Mouse (Mus musculus) layer of hippocampus, adult 9-10 months (tissue): ENCODE results near the gene Acot13.
A peak's percentile ranks its signal among the peaks of the same experiment; 100 is the strongest.
"Not testable (repeated sequence)": the region's sequence is repeated elsewhere in the genome, so short reads cannot be mapped to it uniquely, and the experiment has no call there.

Experiments
- DNase-seq: peaks from one replicate; pipeline ENCODE4 v3.0.0; 2022; ENCODE audit warnings: low spot score

The Acot13 gene

DNA sequence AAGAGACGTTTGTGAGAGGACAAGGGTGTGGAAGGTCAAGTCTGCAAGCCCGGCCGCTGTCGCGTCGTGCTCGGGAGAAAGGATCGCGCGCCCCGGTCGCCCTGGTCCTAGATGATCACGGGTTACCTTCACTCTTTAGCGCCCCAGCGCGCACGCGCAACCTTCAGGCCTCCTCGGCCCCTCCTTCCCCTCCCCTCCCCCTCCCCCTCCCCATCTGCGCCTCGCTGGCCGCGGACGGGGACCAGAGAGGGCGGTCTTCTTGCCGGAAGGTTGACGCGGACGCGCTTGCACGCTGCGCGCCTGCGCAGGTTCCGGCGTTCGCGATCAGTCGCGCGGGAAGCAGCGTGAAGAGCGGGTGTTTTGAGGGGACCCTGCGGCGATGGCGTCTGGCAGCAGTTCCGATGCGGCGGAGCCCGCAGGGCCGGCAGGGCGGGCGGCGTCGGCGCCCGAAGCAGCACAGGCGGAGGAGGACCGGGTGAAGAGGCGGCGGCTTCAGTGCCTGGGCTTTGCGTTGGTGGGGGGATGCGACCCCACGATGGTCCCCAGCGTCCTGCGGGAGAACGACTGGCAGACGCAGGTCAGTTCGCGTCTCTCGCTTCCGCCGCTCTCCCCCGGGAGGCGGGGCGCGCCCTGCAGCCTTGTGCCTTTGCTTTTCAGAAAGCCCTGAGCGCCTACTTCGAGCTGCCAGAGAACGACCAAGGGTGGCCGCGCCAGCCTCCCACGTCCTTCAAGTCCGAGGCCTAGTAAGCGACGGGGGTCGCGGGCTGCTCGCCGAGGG, at the start of gene Acot13, which contains the start of gene Tdp2:
Gene Acot13, minus strand, starts transcription at position 188 of the 778 bp plus-strand sequence.
Gene Tdp2, plus strand, starts transcription at position 327 of the 778 bp plus-strand sequence.
- peak; percentile 74 for DNase-seq

DNA sequence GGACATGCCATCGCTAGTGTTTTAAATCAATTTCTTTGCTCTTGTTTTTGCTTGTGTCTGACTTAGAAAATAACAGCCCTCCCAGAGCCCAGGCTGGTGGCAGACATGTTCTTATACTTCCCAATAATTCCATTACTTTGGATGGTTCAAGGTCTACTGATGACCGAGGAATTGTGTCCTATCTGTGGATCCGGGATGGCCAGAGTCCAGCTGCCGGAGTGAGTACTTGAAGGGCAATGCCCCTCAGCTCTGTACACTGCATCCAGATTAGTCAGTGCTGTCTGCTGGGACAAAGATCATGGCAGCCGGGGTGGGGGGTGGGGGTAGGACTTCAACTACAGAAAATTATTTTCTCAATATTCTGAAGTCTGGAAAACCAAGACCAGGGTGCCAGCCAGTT, 49.4 kb upstream of the Acot13 start:
- DNase-seq, result no peak

DNA sequence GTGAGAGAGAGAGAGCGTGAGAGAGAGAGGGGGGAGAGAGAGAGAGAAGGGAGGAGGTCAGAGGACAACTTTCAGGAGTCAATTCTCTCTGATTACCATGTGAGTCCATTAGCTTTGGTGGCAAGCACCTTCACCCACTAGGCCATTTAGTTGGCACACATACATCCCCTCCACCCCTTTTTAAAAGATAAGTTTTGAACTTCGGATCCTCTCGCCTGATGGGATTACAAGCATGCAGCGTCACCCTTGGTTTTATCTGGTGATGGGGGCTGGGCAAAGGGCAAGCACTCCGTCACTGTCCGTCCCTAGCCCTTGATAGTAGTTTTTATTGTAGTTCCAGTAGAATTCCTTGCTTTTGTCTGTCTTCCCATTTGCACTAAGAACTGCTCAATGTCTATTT, 48.9 kb upstream of the Acot13 start:
- no peak for DNase-seq

DNA sequence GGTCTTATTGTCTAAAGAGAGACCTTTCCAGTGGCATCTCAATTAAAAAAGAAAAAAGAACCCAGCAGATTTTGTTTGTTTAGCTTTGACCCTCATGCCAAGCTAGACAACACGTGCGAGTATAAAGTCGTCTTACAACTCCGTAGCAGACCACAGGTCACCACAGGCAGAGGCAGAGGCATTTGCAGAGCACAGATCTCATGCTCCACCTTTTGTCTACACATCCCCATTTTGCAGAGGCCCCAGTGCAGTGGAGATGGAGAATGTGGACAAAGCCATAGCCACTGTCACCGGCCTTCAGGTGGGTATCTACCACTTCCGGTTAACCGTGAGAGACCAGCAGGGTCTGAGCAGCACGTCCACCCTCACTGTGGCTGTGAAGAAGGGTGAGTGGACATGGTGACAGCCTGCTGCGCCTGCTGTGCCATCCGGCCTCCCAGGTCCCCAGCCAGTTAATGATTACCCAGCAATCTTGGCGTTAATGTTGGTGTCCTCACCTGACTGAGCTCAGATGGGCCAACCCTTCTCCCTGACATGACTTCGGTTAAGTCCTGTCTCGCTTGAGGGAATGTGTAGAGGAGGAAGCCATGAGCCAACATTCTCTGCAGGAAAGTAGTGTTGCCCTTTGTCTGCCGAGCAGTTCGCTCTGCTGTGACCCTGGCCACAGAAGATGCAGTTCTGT, 48.2 kb upstream of the Acot13 start:
- DNase-seq, result no peak

DNA sequence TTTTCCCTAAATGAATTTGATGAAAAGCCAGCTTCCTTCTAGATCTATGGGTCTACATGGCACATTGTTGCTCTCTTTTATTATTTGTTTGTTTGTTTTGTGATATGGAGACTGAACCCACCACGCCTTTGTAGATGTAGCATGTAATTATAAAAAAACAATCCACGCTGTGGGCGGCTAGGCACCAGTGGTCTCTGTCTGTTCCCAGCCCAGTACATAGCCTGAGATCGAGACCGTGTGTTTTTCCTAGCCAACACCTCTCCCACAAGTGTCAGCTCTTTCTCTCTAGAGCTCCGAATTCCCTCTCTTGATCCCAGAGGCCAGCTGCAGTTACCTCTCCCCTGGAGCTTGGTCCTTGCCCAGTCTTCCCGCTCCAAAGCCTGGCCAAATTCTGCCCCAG, 36.9 kb upstream of the Acot13 start:
- DNase-seq, result no peak

- no peak for DNase-seq
These were observed 36.4 kb upstream of the Acot13 start for GRCm38 (mm10) chr13:24867789-24868188.

DNA sequence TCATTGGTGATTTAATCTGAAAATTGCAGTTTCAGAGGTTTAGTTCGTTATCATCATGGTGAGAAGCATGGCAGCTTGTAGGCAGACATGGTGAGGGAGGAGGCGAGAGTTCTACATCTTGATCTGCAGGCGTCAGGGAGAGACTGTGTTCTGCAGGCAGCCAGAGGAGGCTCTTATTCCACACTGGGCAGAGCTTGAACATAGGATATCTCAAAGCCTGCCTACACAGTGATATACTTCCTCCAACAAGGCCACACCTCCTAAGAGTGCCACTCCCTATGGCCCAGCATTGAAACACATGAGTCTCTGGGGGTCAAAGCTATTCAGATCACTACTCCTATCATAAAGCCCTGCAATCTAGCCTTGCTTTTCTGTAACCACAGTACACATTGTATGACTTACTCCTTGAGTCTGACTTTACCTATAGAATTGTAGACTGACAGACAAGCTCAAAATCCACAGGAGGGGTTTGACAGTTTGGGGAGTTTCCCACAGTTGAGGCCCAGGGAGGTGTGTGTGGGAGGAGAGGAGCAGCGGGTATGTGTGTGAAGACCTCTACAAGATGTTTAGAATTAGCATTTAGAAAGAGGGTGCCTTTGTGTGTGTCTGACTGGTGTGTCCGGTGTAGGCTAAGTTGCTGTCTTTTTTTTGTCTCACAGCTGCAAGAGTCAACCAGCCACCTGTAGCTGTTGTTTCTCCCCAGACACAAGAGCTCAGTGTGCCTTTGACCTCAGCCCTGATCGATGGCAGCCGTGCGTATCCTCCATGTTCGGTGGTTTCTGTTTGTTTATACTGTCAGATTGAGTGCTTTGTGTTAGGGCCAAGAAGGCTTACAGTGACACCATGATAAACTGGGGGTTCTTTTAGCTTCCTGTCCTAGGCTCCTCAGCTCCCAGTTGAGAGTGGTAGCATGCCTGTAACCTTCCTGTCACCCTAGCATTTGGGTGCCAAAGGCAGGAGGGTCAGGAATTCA, 35.4 kb upstream of the Acot13 start:
- DNase-seq, result no peak

DNA sequence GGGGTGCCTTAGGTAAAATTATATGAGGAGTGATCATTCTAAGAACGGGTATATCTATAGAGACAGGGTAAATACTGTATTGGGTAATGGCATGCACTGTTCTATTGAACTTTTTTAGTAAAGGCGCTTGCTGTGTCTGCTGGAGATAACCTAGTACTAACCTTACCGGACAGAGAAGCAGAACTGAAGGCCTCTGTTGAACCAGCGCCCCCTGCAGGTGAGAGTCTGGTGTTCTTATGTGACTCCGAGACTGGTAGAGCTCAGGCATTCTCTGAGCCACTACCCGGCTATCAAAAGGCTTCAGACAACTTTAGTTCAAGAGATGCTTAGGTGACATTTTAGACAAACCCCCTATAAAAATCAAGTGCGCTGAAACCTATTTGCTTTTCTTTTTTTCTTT, 31.2 kb upstream of the Acot13 start:
- DNase-seq, result peak; percentile 25

GRCm38 (mm10) chr13:24862021-24862420, 30.7 kb upstream of the Acot13 start:
- no peak for DNase-seq

- DNase-seq, result no peak
These were observed 29.7 kb upstream of the Acot13 start for GRCm38 (mm10) chr13:24861084-24861483.

DNA sequence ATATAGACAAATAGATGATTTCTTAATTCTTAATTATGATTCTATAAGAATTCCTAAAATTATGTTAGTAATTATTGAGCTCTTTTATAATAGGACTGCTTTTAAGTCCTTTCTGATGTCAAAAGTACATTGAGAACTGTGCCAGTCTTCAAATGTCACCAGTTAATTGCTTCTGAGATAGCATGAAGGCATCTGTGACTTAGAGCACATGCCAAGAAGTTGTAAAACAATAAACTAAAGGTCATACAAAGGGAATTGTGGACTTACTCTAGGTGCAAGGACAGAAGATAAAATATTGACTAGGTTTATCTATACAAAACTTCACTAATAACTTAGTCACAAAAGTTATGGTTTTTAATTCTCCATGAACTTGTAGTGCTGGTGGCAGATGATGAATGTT, 27.8 kb upstream of the Acot13 start:
- DNase-seq, result no peak

DNA sequence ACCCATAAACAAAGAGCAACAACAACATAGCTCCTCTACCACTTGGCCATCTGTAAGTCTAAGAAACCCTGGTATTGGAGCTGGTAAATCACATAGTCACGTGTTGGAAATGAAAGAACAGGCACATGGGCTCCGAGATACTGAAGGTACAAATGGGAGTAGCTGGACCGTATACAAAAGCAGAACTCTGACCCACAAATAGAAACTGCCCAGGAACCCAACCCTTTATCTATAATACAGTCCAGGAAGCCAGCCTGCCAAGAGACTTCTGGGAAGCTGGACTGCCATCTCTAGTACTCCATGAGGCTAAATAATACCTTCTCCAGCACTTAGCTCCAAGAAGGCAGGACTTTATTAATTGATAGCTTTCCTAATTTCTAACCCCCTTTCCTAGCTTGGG, 21.2 kb upstream of the Acot13 start:
- no peak for DNase-seq

- no peak for DNase-seq
These were observed 20.6 kb upstream of the Acot13 start for GRCm38 (mm10) chr13:24851989-24852388.

GRCm38 (mm10) chr13:24849318-24849717, 18.0 kb upstream of the Acot13 start:
- no peak for DNase-seq

DNA sequence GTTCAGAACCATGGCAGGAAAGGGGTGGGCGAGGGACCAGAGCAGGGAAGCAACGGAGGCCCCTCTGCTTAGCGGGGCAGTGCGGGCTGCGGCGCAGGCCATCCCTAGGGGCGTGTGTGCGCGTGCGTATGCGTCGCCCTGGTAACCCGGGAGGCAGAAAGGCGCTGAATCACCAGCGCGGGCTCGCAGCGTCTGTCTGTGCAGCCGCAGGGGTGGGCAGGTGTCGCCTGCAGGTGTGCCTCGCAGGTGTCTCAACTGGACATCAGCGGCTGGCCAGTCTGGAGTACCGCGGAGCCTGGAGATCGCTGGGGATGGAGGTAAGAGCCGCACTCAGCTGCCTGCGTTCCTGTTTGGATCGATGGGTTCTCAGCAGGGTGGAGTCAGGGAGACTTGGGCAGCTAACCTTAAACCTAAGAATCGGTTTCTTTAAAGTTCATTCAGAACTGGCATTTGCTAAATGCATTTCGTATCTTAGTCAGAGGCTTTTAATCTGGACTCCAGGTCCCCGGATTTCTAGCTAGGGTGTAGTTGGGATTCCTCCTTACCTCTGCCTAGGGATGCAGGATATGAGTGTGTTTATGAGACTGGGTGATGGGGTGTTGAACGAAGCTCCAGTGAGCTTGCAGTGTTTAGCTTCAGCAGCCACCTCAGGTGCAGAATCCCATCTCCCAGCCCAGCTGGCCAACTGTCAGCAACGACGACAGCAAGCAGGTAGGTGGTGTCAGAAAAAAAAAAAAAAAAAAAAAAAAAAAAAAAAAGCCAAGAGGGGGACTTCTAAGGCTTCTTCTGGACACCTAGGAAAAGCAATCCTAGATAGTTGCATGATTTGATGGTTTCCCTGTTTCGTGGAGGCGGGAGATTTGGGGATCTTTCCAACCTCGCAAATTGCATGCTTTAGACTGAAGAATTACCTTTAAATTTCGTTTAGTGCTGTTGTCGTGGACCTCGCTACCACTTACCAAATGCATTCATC, 13.9 kb upstream of the Acot13 start, which contains the start of gene D130043K22Rik:
Gene D130043K22Rik, plus strand, starts transcription at position 153 of the 973 bp plus-strand sequence.
- DNase-seq, result no peak

DNA sequence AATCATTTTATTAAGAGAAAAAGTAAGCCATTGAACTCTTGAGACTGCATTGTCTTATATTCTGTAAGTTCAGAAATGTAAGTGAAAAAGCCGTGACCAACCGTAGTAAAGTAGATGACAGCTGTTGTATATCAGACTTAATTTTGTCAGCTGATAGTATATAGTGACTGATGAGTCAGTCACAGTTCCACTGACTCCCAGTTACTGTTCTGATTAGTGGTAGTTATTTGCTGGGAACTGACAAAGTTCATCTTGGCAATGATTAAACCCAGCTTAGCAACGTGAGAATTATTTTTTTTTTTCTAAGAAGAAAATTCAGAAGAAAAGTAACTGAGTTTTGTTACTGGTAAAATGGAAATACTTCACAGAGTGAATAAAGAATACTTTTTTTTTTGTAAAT, 10.4 kb upstream of the Acot13 start:
- DNase-seq, result no peak

GRCm38 (mm10) chr13:24839831-24840230, 8.5 kb upstream of the Acot13 start:
- no peak for DNase-seq

DNA sequence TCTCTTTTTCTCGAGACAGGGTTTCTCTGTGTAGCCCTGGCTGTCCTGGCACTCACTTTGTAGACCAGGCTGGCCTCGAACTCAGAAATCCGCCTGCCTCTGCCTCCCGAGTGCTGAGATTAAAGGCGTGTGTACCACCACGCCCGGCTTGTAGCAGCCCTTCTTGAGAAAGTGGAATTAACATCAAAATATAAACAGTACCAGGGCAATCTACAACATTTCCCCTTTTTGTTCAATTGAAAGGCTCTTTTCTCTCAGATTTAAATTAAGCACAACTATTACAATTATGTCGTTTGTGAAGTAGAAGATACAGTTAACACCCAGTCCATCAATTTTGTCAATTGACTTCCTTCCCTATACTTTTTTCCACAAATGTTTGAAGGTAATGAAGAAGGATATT, 6.4 kb upstream of the Acot13 start:
- DNase-seq, result not testable (repeated sequence)

DNA sequence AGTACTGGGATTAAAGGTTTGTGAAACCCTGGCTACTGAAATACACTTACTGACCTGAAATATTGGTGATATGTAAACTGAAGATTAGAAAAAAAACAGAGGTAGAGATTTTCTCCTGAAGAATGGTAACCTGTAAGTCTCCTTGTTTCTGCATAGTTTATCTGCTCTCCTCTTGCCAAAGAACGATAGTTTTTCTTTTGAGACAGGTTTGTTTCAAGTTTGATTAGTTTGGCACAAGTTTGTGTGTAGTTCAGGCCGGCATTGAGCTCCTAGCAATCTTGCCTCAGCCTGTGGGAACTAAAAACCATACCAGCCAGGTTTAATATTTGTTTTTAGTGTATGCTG, 1.4 kb upstream of the Acot13 start:
- no peak for DNase-seq

DNA sequence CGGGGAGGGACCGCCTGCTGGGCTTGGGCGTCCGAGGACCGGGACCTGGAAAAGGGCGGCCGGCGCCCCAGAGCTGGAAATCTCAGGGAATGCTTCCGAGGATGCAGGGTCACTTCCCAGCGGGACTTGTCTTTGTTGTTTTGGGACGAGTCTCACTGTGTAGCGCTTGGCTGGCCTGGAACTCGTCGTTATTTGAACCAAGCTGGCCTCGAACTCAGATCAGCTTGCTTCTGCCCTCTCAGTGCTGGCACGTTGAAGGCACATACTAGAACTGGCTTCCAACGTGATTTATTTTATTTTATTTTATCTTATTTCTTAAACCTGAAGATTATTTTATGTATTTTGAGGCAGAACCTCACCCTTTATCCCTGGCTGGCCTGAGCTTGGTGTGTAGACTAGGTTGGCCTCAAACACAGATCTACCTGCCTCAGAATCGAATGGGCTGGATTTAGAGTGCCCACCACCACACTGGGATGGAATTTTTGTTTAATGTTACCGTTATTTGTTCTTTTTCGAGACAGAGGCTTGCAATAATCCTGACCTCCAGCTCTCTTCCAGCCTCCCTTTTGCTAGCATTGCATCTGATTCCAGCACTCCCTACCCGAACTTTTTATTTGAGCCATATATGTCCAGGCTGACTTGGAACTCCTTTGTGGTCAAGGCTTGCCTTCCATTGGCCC, 931 bp upstream of the Acot13 start:
- DNase-seq, result no peak
